Mouse (Mus musculus) layer of hippocampus, adult 9-11 months (tissue): Measurements from ENCODE around the gene Hyls1.
A peak's percentile ranks its signal among the peaks of the same experiment; 100 is the strongest.

Source experiments
- DNase-seq: peaks from one replicate; pipeline ENCODE4 v3.0.0; 2022

Gene Hyls1

DNA sequence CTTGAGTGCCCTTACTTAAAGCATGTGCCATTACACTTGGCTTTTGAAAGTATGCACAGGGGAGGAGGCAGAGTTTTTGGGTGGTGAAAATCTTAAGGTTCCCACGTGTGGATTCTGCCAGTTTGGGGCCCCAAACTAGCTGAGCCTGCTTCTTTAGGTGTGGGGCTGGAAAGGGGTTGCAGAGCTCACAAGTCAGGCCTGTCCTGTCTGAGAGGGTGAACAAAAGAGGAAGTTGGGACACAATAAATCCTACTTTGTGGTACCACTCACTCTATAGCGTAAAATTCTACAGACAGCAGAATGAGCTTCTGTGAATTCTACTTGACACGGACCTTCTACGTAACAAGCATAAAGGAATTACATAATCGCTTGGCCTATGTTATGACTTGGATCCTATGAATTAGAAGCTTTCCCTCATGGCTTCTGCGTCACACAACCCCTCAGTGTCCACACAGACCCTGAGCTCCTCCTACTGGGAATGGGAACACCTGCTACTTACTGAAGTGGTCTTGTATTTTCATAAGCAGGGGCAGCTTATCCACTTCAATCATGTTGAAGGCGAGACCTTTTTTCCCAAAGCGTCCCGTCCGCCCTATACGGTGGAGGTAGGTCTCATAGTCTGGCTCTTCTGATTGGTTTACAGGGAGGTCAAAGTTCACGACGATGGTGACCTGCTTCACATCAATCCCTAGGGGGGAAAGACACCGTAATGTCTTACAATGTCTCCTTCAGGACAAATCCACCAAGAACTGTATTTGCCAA, 26.9 kb downstream of the Hyls1 start:
- DNase-seq = no peak

GRCm38 (mm10) chr9:35541941-35542340, 28.3 kb downstream of the Hyls1 start:
- no peak for DNase-seq

GRCm38 (mm10) chr9:35541488-35541887, 28.7 kb downstream of the Hyls1 start:
- DNase-seq = peak; percentile 45

DNA sequence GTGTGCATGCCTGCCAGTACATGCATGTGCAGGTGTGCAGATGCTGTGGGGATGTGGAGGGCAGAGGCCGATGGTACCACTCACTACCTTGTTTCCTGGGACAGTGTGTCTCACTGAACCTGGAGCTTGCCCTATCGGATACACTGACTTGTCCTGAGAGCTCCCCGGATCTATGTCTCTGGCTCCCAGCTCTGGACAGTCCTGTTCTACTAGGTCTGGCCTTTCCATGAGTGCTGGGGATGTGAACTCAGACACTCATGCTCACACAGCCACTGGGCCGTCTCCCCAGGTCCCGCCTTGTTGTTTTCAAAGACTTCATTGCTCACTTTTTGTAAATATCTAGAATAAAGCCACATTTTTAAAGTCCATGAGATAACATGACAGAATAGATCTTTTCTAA, 29.2 kb downstream of the Hyls1 start:
- DNase-seq = no peak

- no peak for DNase-seq
Observed at GRCm38 (mm10) chr9:35539001-35539750, 31.0 kb downstream of the Hyls1 start.

GRCm38 (mm10) chr9:35535876-35536275, 34.3 kb downstream of the Hyls1 start:
- no peak for DNase-seq

- no peak for DNase-seq
Observed at GRCm38 (mm10) chr9:35535110-35535509, 35.1 kb downstream of the Hyls1 start.

DNA sequence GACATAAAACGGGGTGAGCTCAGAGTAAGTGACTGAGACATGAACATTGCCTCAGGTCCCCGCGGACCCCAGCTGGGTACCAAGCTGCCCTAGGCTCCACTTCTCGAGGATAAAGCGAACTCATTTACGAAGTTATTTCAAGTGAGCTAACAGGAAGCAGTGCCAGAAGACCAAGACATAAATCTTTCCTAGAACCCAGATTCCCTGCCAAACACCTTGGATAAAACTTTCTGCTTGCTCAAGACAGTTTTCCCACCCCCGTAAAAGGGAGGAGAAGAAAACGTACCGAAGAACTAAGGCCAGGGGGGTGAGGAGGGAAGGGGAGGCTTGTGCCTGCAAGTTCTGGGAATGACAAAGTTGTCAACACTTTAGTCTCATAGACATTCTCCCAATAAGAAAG, 36.9 kb downstream of the Hyls1 start:
- no peak for DNase-seq

GRCm38 (mm10) chr9:35529796-35530195, 40.4 kb downstream of the Hyls1 start:
- DNase-seq = no peak

DNA sequence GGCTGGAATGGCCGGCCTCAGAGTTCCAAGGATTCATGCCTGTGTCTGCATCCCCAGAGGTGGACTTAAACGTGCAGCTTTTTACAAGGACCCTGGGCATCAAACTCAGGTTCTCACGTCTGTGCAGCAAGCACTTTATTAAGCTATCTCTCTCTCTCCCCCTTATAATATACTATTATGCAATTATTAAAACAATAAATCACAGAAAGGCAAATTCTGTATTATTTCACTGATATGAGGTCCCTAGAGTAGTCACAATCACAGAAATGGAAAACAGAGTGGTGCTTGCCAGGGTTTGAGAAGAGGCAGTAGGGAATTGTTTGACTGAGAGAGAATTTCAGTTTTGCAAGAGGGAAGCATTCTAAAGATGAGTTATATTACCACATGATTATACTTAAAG, 41.1 kb downstream of the Hyls1 start:
- no peak for DNase-seq

DNA sequence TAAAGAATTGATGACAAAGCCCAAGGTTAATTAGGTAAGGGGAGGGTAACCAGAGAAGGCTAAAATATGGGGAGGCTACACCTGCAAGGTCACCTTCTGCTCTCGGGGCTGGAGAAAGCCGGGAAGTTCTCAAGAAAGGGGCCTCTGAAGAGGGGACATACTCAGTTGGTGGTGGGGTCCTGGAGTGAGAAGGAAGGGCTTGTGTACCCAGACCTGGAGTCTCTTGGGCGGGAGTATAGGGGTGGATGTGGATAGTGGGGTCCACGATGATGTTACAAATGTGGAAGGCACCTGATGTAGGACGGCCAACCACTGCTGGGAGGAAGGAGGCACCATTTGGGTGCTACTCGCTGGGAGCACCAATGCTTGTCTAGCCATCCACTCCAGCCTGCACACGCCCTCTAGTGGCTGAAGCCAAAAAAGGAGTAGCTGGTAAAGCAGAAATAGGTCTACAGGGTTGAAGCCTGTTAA, 46.2 kb downstream of the Hyls1 start:
- DNase-seq = peak; percentile 79

DNA sequence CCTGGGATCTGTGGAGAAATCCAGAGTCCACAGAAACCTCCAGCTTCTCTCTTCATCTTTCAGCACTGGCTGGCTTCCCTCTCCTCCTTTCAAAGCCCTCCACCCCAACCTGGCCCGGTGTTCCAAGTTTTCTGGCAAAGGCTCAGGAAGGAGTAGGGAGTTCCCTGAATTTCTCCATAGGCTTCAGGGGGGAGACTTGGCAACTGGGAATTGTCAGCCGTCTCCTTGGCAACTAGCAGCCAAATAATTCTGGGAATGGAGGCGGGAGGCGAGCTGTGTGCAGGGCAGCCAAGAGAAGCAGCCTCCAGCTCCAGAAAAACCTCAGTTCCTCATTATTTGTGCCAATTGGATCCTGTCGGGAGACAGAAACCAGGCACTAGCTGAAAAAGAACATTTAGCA, 46.7 kb downstream of the Hyls1 start:
- DNase-seq = peak; percentile 76

- DNase-seq = no peak
Observed at GRCm38 (mm10) chr9:35522821-35523515, 47.2 kb downstream of the Hyls1 start.

DNA sequence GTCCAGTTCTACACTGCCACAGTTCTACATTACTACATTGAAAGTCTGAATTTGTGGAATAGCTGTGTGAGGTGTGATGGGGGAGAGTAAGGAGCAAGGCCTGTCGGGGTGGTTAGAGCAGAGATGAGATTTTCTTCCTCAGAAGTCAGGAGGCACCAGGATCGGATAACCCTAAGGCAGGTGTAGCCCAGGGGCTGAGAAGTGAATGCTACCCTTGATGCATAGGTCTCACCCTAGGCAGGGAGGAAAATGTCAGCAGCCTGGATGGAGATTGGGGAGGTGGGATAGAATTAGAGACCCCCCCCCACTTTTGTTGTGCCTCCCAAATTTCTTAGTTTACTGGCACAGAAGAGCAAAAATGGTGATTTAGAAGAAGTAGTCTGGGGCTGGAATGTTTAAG, 48.0 kb downstream of the Hyls1 start:
- DNase-seq = no peak

GRCm38 (mm10) chr9:35520631-35521348, 49.4 kb downstream of the Hyls1 start:
- no peak for DNase-seq

DNA sequence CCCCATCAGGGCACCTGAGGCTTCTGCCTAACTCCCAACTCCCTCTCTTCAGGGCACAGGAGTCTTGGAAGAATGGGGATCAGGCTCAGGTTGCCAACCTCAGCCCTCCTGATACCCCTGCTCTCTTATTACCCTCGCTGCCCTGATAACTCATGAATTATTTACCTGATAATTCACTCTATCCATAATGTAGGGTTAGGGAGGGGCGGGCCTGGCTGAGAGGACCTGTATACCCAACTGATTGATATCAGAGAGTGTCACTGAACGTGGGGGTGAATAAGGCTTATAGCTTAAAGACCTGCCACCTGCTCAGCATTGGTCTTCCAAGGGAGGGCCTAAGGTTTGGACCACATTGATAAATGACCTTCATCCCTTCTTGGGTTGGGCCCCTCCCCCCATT, 52.0 kb downstream of the Hyls1 start, which contains the start of gene Gm1113:
Gm1113 (minus strand) TSS at position 101 of the 400 bp plus-strand sequence.
- no peak for DNase-seq

GRCm38 (mm10) chr9:35516711-35517110, 53.5 kb downstream of the Hyls1 start:
- DNase-seq = no peak

DNA sequence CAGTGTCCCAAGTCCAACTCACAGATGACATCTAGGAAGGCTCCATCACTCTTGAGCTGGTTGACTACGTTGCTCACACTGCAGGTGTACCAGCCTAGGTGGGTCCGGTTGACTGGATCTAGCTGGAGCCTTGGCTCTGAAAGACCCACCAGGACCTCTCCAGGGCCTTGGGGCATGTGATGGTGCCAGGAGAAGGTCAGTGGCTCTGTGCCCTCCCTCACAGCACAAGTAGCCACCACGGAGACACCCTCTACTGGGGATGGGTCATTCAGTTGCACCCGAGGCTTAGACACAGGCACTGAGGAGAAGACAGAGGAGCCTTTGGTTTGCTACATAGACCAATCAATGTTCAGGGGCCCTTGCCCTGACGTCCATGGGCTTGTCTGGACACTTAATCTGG, 54.0 kb downstream of the Hyls1 start:
- no peak for DNase-seq

DNA sequence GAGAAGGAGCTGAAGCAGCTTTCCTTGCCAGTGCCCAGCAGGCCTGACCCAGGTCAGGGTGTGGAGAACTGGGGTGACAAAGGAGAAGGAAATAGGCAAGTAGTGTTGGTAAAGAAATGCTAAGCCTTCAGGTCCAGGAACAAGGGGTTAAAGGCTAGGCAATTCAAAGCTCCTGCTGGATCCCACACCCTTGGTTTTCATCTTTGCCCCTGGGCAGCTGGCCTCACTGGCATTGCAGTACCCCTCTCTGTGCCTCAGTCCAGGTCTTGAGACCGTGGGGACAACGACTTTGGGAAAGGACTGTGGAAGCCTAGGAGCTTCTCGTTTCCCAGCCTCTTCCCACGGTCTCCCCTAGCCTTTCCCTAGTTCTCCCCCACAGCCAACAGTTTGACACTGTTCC, 56.3 kb downstream of the Hyls1 start:
- no peak for DNase-seq
